Mouse (Mus musculus) T-helper 1 cell (primary cell): ENCODE measurements around the gene Tmprss6.

Experiments
- in situ Hi-C: fragments of 300-600 bp; cut with MboI, MseI; formaldehyde crosslinking; loops from one replicate; pipeline ENCODE4 v1.15.1; 2025; ENCODE audit warnings: high pct_unique_total_duplicates

Tmprss6 gene

GRCm38 (mm10) chr15:78468379-78468937 lies at the start of gene Tmprss6:
TSS of gene Tmprss6 (minus strand) at chr15:78468634.
- in situ Hi-C loops = no loop called here

- in situ Hi-C loops = no loop called here
Measured at GRCm38 (mm10) chr15:78518221-78518620, 49.8 kb upstream of the Tmprss6 start.

- in situ Hi-C loops = no loop called here
Measured at GRCm38 (mm10) chr15:78515759-78516158, 47.3 kb upstream of the Tmprss6 start.

DNA sequence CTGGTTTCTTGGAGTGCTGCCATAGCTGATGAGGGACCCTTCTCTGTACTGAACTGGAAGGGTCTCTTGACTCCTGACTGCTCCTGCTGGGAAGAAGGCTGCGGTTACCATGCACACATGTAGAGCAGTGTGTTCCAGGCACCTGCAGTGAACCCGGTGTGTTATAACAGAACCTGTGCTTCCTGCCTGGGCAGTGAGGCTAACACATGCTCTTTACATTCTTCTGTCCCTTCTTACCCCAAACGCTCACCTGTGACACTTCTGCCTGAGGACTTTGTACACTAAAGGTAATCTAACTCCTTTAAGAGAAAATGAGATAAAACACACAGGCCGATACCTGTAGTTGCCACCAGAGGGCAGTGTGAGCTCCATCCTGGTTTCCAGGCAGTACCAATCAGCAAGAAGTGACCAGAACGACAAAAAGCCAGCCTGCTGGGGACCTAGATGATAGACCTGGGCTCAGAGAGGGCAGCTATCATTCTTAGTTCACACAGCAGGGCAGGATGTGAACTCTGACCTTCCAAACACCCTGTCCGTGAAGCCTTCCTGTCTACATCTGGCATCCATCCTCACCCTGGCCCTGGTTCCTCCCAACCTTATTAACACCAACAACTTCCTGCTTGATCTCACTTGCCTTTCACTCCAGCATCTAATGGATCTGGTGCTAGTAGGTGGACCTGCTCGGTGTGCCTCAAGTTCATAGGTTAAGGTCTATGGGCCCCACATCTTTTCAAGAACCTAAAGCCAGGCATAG lies 46.1 kb upstream of the Tmprss6 start:
- in situ Hi-C loops = no loop called here

GRCm38 (mm10) chr15:78513019-78513418 lies 44.6 kb upstream of the Tmprss6 start:
- in situ Hi-C loops = no loop called here

DNA sequence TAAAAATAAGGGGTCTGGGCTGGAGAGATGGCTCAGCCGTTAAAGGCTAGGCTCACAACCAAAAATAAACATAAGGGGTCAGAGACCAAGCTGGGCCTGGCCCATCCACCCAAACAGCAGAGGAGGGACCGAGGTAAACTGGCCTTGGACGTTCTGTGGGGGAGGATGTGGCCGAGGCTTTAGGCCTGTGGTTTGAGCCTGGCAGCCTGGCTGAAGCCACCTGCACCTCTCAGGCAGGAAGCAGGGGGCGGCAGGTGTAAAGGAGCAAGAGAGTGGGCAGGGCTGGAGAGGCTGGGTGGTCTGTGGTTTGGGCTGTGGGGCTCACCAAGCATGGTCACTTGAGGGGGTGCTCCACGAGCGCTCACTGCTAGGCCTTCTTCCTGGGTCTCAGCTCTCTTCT lies 43.5 kb upstream of the Tmprss6 start:
- in situ Hi-C loops = no loop called here

GRCm38 (mm10) chr15:78510736-78511135 lies 42.3 kb upstream of the Tmprss6 start:
- in situ Hi-C loops = no loop called here

DNA sequence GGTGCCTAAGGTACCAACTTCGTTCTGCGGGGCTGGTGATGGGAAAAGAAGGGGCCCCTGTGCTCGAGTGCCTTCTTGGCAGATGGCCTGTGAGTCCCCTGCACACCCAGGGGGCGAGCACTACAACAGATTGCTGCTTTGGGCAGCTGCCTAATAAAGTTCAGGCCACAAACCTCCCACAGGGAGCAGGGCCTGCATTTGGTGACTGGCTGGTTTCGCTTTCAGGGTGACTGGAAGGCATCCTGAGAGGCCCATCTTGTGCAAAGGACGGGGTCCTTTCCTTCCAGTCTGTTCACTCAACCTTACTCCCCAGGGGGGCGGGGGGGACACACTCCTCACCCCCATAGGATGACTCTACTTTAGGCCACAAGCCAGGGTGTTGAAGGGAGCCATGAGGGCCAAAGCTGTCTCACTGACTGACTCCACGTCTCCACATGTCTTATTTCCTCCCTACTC lies 41.7 kb upstream of the Tmprss6 start:
- in situ Hi-C loops = no loop called here

DNA sequence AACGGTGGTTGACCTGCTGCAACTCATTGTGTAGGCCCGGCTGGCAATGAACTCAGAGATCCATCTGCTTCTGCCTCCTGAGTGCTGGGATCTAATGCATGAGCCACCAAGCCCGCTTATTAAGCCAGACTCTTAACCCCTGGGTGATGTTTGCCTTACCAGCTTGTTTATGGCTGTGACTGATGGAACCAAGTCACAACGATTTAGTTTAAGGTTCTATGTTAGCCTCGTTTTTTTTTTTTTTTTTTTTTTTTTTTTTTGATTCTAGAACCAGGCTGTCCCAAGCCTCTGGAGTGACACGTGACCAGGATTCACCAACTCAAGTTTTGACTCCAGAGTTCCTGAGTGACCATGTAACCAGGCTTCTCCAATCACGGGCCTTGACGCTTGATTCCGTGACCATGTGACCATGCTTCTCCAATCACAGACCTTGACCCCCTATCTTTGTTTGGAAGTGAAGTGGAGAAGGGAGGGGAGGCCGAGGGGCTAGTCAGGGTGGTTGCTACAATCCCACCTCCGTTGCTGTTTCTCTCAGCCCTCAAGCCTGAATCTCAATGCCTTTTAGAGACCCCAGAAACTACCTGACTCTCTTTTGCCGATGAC lies 41.0 kb upstream of the Tmprss6 start:
- in situ Hi-C loops = no loop called here

- in situ Hi-C loops = no loop called here
Measured at GRCm38 (mm10) chr15:78508443-78508842, 40.0 kb upstream of the Tmprss6 start.

- in situ Hi-C loops = no loop called here
Measured at GRCm38 (mm10) chr15:78505541-78505940, 37.1 kb upstream of the Tmprss6 start.

DNA sequence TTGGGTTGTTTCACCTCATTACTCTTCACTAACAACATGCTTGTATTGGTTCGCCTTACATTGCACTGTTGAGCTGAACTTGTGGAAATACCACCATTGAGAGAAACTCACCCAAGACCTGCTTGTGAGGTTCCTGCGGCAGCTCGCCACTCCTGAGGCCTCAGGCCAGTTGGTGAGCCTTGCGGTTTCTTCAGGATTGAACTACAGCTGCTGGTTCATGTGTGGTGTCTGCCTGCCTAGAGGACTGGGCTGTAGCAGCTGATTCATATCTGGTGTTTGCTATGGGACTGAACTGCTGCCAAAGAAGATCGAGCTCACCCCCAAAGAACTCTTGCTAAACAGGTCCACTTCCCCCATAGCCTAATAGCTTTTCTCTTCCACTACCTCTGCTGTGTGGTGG lies 36.4 kb upstream of the Tmprss6 start:
- in situ Hi-C loops = no loop called here

GRCm38 (mm10) chr15:78504013-78504412 lies 35.6 kb upstream of the Tmprss6 start:
- in situ Hi-C loops = no loop called here

GRCm38 (mm10) chr15:78502437-78503132 lies 34.2 kb upstream of the Tmprss6 start:
- in situ Hi-C loops = no loop called here

- in situ Hi-C loops = loop anchor here (10.0 kb wide), 1 partner anchor 1190 kb away; the partner anchor contains the start of gene Josd1
Measured at GRCm38 (mm10) chr15:78494968-78495406, 26.6 kb upstream of the Tmprss6 start, which contains the start of gene Il2rb. TSS of gene Il2rb (minus strand) at chr15:78495271.

DNA sequence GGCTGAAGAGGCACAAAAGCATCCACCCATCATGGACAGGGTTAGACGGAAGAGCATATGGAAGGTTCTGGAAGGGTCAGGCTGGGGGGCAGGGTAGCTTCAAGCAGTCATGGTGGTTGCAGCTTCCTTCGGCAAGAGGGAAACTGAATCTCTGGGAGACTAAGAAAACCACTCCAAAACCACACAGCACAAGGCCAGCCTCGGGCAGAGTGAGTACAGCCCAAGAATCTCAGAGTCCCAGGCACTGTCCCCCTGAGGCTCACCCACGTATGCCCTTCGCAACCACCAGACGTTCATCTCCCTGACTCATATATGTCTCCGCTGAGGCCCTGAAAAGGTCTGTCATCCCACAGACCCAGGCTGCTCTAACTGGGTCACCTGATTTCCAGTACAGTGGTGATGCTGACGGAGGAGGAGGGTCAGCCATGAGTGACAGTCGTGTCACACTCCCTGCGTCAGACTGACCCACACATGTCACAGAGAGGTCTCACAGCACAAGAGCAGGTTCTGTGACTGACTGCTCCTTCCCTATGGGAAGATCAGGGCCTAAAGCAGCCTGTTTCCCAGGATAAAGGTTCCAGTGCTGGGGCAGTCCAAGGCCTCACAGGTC lies 25.1 kb upstream of the Tmprss6 start:
- in situ Hi-C loops = loop anchor here (10.0 kb wide), 1 partner anchor 1191 kb away; the partner anchor contains the start of gene Josd1

GRCm38 (mm10) chr15:78491301-78491700 lies 22.9 kb upstream of the Tmprss6 start:
- in situ Hi-C loops = loop anchor here (10.0 kb wide), 1 partner anchor 1194 kb away; the partner anchor contains the start of gene Josd1

DNA sequence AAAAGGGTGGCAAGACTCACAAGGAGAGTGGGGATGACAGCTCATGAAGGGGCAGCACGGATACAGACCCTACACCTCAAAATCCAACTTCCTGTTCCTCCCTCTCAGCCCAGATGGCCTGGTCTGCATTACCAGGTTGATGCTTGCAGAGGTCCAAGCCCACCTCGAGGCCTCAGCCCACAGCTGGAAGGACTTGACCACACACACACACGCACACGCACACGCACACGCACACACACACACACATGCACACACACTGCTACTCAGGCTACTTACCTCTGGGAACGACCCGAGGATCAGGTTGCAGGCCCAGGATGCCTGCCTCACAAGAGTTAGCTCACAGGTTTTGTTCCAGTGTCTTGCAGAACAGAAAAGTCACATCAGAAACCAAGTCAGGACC lies 21.5 kb upstream of the Tmprss6 start:
- in situ Hi-C loops = loop anchor here (10.0 kb wide), 1 partner anchor 1195 kb away; the partner anchor contains the start of gene Josd1

GRCm38 (mm10) chr15:78489248-78489647 lies 20.8 kb upstream of the Tmprss6 start:
- in situ Hi-C loops = no loop called here

- in situ Hi-C loops = no loop called here
Measured at GRCm38 (mm10) chr15:78487066-78487465, 18.6 kb upstream of the Tmprss6 start.

DNA sequence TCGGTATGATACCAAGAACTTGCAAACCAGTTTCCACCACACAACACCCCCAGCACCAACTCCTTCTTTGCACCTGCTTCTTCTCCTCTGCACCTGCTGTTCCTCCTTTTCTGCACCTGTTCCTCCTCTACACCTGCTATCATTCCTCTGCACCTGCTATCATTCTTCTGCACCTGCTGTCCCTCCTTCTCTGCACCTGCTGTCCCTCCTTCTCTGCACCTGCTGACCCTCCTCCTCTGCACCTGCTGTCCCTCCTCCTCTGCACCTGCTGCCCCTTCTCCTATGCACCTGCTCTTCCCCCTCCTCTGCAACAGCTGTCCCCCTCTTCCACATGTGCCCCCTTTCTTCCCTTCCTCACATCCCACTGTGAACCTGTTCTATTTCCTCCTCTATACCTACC lies 18.1 kb upstream of the Tmprss6 start:
- in situ Hi-C loops = no loop called here
